Mouse (Mus musculus) B cell, adult 62 days (primary cell): ENCODE measurements around the gene Fcgrt. TPM values are rescaled to one million over a fixed set of nuclear protein-coding genes. Genes with fewer than 3 reads are reported as not detected.

ENCODE experiments used
- total RNA-seq: library from RNA; stranded (reverse); gene quantifications from 4 replicates; pipeline ENCODE4 v1.2.4, GENCODE M21; 2023

Fcgrt gene
- 27.9 to 34.9 TPM (median 30.5 TPM) in 4 replicates for total RNA-seq

DNA sequence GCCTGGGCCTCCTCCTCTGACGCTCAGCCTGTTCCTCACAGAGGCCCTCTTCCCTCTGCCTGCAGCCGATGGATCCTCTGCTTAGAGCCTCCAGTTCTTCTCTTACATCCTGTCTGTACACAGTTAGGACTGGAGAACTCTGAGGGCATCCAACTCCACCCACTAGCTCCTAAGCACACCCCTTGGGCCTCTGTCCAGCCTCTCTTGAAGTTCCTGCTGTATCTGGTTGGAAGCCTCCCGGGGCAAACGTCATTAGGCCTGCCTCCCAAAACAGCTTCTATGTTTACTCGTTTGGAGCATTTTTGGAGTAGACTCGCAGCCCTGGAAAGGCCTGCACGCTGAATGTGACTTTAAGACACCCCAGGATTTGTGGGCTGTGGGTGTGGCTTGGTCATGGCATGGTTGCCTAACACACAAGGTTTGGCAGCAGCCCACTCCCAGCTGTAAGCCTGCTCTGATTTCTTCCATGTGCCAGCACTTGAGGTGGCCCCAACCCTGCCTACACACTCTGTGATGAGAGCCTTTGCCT lies at the start of gene Fcgrt:
TSS of gene Fcgrt (minus strand) at position 200 of the 529 bp plus-strand sequence.

GRCm38 (mm10) chr7:45135993-45136567 lies 32.4 kb upstream of the Fcgrt start, which contains the start of the genes Gm45713 and Flt3l:
Gene Gm45713 (minus strand): TSS chr7:45136231.
Gene Flt3l (minus strand): TSS chr7:45136432.

DNA sequence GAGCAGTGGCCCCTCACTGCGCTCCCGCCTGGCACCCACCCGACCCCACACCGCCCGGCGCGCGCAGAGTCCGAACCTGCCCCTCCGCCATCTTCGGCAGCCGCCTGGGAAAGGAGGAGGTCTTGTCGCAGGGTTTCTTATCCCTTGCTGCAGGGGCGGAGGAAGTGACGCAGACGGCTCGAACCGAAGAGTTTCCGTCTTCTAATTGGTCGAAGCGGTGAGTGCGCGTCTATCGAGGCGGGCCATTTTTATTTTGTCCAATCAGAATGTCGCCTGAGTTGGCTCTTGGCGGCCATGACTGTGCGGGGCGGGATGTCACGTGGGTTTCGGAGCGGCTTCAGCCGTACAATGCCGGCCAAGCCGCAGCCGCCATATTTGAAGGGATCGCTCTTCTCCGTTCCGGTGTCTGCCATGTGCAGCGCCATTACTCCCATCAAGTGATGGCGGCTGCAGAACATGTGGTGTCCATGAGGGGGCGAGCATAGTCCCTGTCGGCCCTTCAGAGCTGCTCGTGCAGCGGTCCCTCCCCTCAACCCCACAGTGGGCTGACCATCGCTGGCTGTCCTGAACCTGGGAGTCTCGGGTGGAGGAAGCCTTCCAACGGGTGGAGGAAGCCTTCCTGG lies 25.1 kb upstream of the Fcgrt start, which contains the start of gene Rpl13a:
TSS of gene Rpl13a (minus strand) at position 138 of the 623 bp plus-strand sequence.

GRCm38 (mm10) chr7:45124224-45125143 lies 20.8 kb upstream of the Fcgrt start, which contains the start of gene Rps11:
Gene Rps11 (minus strand): TSS chr7:45124439.

GRCm38 (mm10) chr7:45092048-45092447 lies 11.6 kb downstream of the Fcgrt start, which contains the start of gene Rcn3:
Gene Rcn3 (minus strand): TSS chr7:45092221.

DNA sequence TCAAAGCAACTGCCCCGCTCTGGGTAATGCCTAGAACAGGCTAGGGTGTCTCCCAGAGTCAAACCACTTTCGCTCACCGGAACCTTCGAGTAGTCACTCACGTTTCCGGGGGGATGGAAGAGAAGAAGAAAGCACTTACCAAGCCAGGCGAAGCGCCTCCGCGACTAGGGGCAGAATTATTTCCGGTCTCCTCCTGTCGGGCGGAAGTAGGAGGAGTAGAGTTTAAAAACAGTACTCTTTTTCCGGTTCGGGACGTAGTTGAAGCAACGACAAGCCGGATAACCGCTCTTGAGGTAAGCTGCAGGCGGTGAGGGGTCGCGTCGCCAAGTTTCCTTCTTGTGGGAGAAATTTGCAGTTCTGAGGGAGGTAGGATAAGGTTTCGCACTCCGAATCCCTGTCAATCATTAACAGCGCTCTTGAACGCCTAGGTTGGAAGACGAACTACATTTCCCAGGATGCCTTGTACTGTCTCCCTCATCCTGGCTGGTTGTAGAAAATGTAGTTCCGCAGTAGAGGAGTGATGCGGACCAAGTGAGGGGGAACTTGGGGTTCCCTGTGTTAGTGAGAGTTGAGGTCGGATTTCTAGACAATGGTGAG lies 41.3 kb downstream of the Fcgrt start, which contains the start of the genes Nosip and Prrg2:
TSS of gene Nosip (plus strand) at position 191 of the 597 bp plus-strand sequence.
TSS of gene Prrg2 (minus strand) at position 439 of the 597 bp plus-strand sequence.

GRCm38 (mm10) chr7:45052862-45053116 lies 50.9 kb downstream of the Fcgrt start, which contains the start of gene Prr12:
Gene Prr12 (minus strand): TSS chr7:45052881.

Other genes starting within 250 kb of the Fcgrt start
- gene Pnkp, start 246.7 kb downstream of the Fcgrt start, total RNA-seq = 67.9 to 83.2 TPM (median 71.0 TPM) in 4 replicates
- 15.9 to 30.2 TPM (median 18.0 TPM) in 4 replicates for gene Ptov1, start 234.1 kb downstream of the Fcgrt start, total RNA-seq
- 55.3 to 70.3 TPM (median 69.2 TPM) in 4 replicates for gene Med25, start 211.1 kb downstream of the Fcgrt start, total RNA-seq
- gene Fuz, start 207.8 kb downstream of the Fcgrt start, total RNA-seq = 23.2 to 35.7 TPM (median 31.8 TPM) in 4 replicates
- 80.9 to 89.4 TPM (median 83.8 TPM) in 4 replicates for gene Ap2a1, start 174.4 kb downstream of the Fcgrt start, total RNA-seq
- not detected in 4 replicates for gene Tsks, start 160.6 kb downstream of the Fcgrt start, total RNA-seq
- 0.60 TPM in 1 of 4 replicates, not detected in the others for gene Cpt1c, start 129.0 kb downstream of the Fcgrt start, total RNA-seq
- 144 to 150 TPM (median 149 TPM) in 4 replicates for gene Prmt1, start 117.3 kb downstream of the Fcgrt start, total RNA-seq
- gene Irf3, start 106.2 kb downstream of the Fcgrt start, total RNA-seq = 149 to 182 TPM (median 160 TPM) in 4 replicates
- 31.3 to 35.1 TPM (median 34.3 TPM) in 4 replicates for gene Bcl2l12, start 105.1 kb downstream of the Fcgrt start, total RNA-seq
- 92.2 to 102 TPM (median 101 TPM) in 4 replicates for gene Scaf1, start 87.5 kb downstream of the Fcgrt start, total RNA-seq
- gene Rras, start 85.9 kb downstream of the Fcgrt start, total RNA-seq = 13.1 to 16.8 TPM (median 14.4 TPM) in 4 replicates
- 69.9 to 75.6 TPM (median 73.7 TPM) in 4 replicates for gene Prr12, start 51.0 kb downstream of the Fcgrt start, total RNA-seq
- gene Nosip, start 41.4 kb downstream of the Fcgrt start, total RNA-seq = 51.4 to 59.1 TPM (median 57.5 TPM) in 4 replicates
- 2.5 to 3.6 TPM (median 3.0 TPM) in 4 replicates for gene Prrg2, start 41.2 kb downstream of the Fcgrt start, total RNA-seq
- 2.1 to 5.0 TPM (median 2.8 TPM) in 4 replicates for gene Rcn3, start 11.6 kb downstream of the Fcgrt start, total RNA-seq
- gene Rps11, start 20.6 kb upstream of the Fcgrt start, total RNA-seq = 2,382 to 2,495 TPM (median 2,446 TPM) in 4 replicates
- gene Rpl13a, start 24.9 kb upstream of the Fcgrt start, total RNA-seq = 4,153 to 4,573 TPM (median 4,453 TPM) in 4 replicates
- gene Gm45713, start 32.4 kb upstream of the Fcgrt start, total RNA-seq = not detected in 4 replicates
- gene Flt3l, start 32.6 kb upstream of the Fcgrt start, total RNA-seq = 65.5 to 79.4 TPM (median 71.3 TPM) in 4 replicates
- gene Pih1d1, start 50.5 kb upstream of the Fcgrt start, total RNA-seq = 40.9 to 53.7 TPM (median 42.8 TPM) in 4 replicates
- gene Aldh16a1, start 50.7 kb upstream of the Fcgrt start, total RNA-seq = 104 to 117 TPM (median 113 TPM) in 4 replicates
- not detected in 4 replicates for gene Slc17a7, start 60.1 kb upstream of the Fcgrt start, total RNA-seq
- not detected in 4 replicates for gene Gfy, start 75.7 kb upstream of the Fcgrt start, total RNA-seq
- not detected in 4 replicates for gene Pth2, start 77.1 kb upstream of the Fcgrt start, total RNA-seq
- gene Ccdc155, start 101.0 kb upstream of the Fcgrt start, total RNA-seq = 0.33 to 1.3 TPM (median 0.63 TPM) in 4 replicates
- gene Dkkl1, start 108.3 kb upstream of the Fcgrt start, total RNA-seq = 0.86 to 2.6 TPM (median 1.2 TPM) in 3 of 4 replicates, not detected in the other
- gene Tead2, start 111.9 kb upstream of the Fcgrt start, total RNA-seq = not detected in 4 replicates
- 1,712 to 1,809 TPM (median 1,728 TPM) in 4 replicates for gene Cd37, start 135.3 kb upstream of the Fcgrt start, total RNA-seq
- gene Slc6a16, start 137.2 kb upstream of the Fcgrt start, total RNA-seq = not detected in 4 replicates
- gene Slc6a21, start 173.7 kb upstream of the Fcgrt start, total RNA-seq = 0.95 to 1.4 TPM (median 0.98 TPM) in 3 of 4 replicates, not detected in the other
- gene Trpm4, start 229.9 kb upstream of the Fcgrt start, total RNA-seq = 10.6 to 12.8 TPM (median 11.5 TPM) in 4 replicates
- gene Hrc, start 231.4 kb upstream of the Fcgrt start, total RNA-seq = not detected in 4 replicates